Comparison of ENCODE assay signal across 16 mouse cellular contexts in the genomic region with DNA sequence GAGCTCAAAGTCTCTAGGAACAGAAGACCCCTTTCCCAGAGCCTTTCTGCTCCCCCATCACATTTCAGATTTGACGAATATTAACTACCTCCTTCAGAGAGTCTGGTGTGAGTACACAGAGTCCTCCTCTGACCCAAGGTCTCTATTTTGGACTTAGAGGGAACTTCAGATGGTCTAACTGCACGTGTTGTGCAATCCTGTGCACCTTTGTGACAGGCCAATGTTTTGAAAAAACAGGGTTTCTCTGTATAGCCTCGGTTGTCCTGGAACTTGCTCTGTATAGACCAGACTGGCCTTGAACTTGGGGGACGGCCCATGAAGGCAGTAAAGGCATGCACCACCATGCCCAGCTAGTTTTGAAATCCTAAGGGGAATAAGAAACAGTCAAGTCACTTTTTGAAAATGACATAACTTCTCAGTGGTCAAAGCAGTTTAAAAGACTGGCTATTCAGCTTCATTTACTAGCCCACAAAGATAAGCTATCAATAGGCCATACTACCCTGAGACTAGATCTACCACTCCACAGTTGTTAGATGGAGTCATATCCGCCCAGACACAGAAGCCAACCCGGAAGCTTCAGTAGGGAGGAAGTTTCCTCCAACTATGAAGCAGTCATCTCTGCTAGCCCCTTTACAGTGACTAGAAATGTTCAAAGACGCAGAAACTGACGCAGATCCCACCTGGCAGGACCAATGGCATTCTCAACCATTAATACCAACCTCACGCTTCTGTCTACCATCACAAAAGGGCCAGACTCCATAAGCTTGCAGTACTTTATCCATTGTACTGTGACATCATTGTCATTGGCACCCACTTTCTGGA.
DNase-seq lines count a peak whose midpoint lies in the region; ATAC-seq and TF ChIP-seq lines count a peak whose summit lies in the region.
"Had no signal": no experiment of that assay in that cellular context is flagged by ENCODE, and none has a peak within 500 bp of the region (broad histone marks: within the 10 kb centered on the region; RNA-seq: fewer than 3 reads in every experiment).

No protein-coding gene starts in this region.

- ATAC-seq in kidney, postnatal 0 days (replicated peaks; ENCODE audit: low FRiP score, low read depth) = no peak
- ATAC-seq: hindbrain, postnatal 0 days; midbrain, embryonic 16.5 days had no signal

- peak overlapping the region; percentile 30 for H3K27ac ChIP-seq in bone marrow macrophage, adult 2 months (ENCODE audit: insufficient read depth, low read depth, low read length)
- peak overlapping the region; percentile 91 for H3K27ac ChIP-seq in kidney, postnatal 0 days
- peak overlapping the region; percentile 27 for H3K27ac ChIP-seq in macrophage
- H3K27ac ChIP-seq: hindbrain, postnatal 0 days; left cerebral cortex, adult 2 months; neural tube, embryonic 13.5 days had no signal

- H3K4me3 ChIP-seq in bone marrow macrophage, adult 2 months (ENCODE audit: insufficient read depth, low read length) = no peak overlapping the region
- peak overlapping the region; percentile 30; the same call in 1 of the 2 replicates for H3K4me3 ChIP-seq in kidney, postnatal 0 days (replicated peaks; ENCODE audit: low read depth, low read length)
- H3K4me3 ChIP-seq in macrophage (ENCODE audit: inconsistent target) = no peak overlapping the region
- H3K4me3 ChIP-seq: left cerebral cortex, adult 2 months; neural tube, embryonic 13.5 days had no signal

- TF ChIP-seq CTCF in bone marrow macrophage, adult 2 months (IDR thresholded peaks at IDR 0.05; ENCODE audit: low read depth, low read length) = no peak
- TF ChIP-seq CTCF in kidney, postnatal 0 days (IDR thresholded peaks at IDR 0.05; ENCODE audit: low read depth) = no peak

- H3K27me3 ChIP-seq in kidney, postnatal 0 days (ENCODE audit: insufficient read depth, low read length) = no peaks in the 10 kb centered on the region
- H3K27me3 ChIP-seq: neural tube, embryonic 13.5 days had no signal

- peaks cover 95% of the 10 kb centered on the region for H3K79me2 ChIP-seq in macrophage (ENCODE audit: inconsistent target)

- peaks cover 83% of the 10 kb centered on the region for H3K4me1 ChIP-seq in bone marrow macrophage, adult 2 months (ENCODE audit: control insufficient read depth, insufficient read depth, low read length)
- H3K4me1 ChIP-seq in kidney, postnatal 0 days (replicated peaks; ENCODE audit: insufficient read depth, low read length) = 0 out of 2 replicates have a peak, but pooled peaks cover 15% of the 10 kb centered on the region
- H3K4me1 ChIP-seq: neural tube, embryonic 13.5 days had no signal

- H3K9me3 ChIP-seq in kidney, postnatal 0 days (replicated peaks; ENCODE audit: low read length) = no peaks in the 10 kb centered on the region
- H3K9me3 ChIP-seq: neural tube, embryonic 13.5 days had no signal

- H3K36me3 ChIP-seq in kidney, postnatal 0 days (ENCODE audit: insufficient read depth, low read length) = no peaks in the 10 kb centered on the region
- no peaks in the 10 kb centered on the region for H3K36me3 ChIP-seq in macrophage (ENCODE audit: inconsistent target)
- H3K36me3 ChIP-seq: G1E; neural tube, embryonic 13.5 days had no signal

- peak overlapping the region; percentile 34 for H3K4me2 ChIP-seq in kidney, postnatal 0 days (ENCODE audit: low read length)
- H3K4me2 ChIP-seq: neural tube, embryonic 13.5 days had no signal

- DNase-seq in kidney, adult 8-10 months = peak; percentile 57 to 63
- no peak for DNase-seq in kidney, postnatal 4 days
- no peak for DNase-seq in kidney, postnatal 0 days (ENCODE audit: low spot score)
- no peak for DNase-seq in spleen, adult 18-20 months
- DNase-seq in neural tube, embryonic 10.5 days (ENCODE audit: extremely low spot score, low spot score) = no peak
- DNase-seq in gastrocnemius, postnatal 25 days = no peak
- DNase-seq: B cell, adult 2 months; cerebellum, adult 9-11 months; heart, postnatal 14 days had no signal

- 78% methylated on average over 9 of the region's 9 CpGs for WGBS in kidney, postnatal 0 days
- WGBS in macrophage (ENCODE audit: missing documents) = 53% methylated on average over 9 of the region's 9 CpGs

- H3K9ac ChIP-seq in kidney, postnatal 0 days (ENCODE audit: low read depth, low read length) = peak overlapping the region; percentile 50; the same call in 1 of the 2 replicates
- H3K9ac ChIP-seq: neural tube, embryonic 13.5 days had no signal

- no peak for TF ChIP-seq POLR2A in bone marrow macrophage, adult 2 months (IDR thresholded peaks at IDR 0.05; ENCODE audit: borderline replicate concordance, low read depth, low read length)

Comparison
In these comparisons a context has a peak if more than half of its experiments do, and no peak if none do; other contexts are left out.
1. DNase-seq: peak in kidney, adult 8-10 months (2 of 2); none in kidney, postnatal 4 days (0 of 2), kidney, postnatal 0 days (single experiment), spleen, adult 18-20 months (0 of 2), neural tube, embryonic 10.5 days (single experiment) and gastrocnemius, postnatal 25 days (single experiment).
2. H3K27ac ChIP-seq: peak in every context shown above with its lines; median percentile 91 in kidney, postnatal 0 days; 30 in bone marrow macrophage, adult 2 months; 27 in macrophage.